Mouse (Mus musculus): Measurements from ENCODE around the gene Fam69b. TPM values are rescaled to one million over a fixed set of nuclear protein-coding genes. Genes with fewer than 3 reads are reported as not detected.

Gene Fam69b
- polyA plus RNA-seq, 1 experiment from 2014 or later: 17.1 TPM

GRCm38 (mm10) chr2:26638572-26638971, 10.3 kb downstream of the Fam69b start:
- no peaks in the 10 kb centered on the region for H3K27me3 ChIP-seq (ENCODE audit: control insufficient read depth, insufficient read depth, low read depth, low read length)
- H3K4me3 ChIP-seq (ENCODE audit: low read length): peak overlapping the region; percentile 95
- no peaks in the 10 kb centered on the region for H3K9me3 ChIP-seq (ENCODE audit: control insufficient read depth, low read length)
- 59% methylated on average over 5 of the region's 5 CpGs for WGBS
- peaks cover 29% of the 10 kb centered on the region for H3K36me3 ChIP-seq (ENCODE audit: control insufficient read depth, insufficient read depth, low read length)
- H3K4me1 ChIP-seq (replicated peaks; ENCODE audit: control insufficient read depth, insufficient read depth, low read length): peaks cover 12% of the 10 kb centered on the region
- ATAC-seq (ENCODE audit: low read depth): no peak
- no peak overlapping the region for H3K27ac ChIP-seq (ENCODE audit: low read length)
- H3K9ac ChIP-seq (ENCODE audit: low read length): peak overlapping the region; percentile 97
- peak overlapping the region; percentile 65 for H3K4me2 ChIP-seq (ENCODE audit: low read depth, low read length)

GRCm38 (mm10) chr2:26639083-26639482, 10.8 kb downstream of the Fam69b start:
- no peaks in the 10 kb centered on the region for H3K27me3 ChIP-seq (ENCODE audit: control insufficient read depth, insufficient read depth, low read depth, low read length)
- H3K4me1 ChIP-seq (replicated peaks; ENCODE audit: control insufficient read depth, insufficient read depth, low read length): peaks cover 12% of the 10 kb centered on the region
- peak; percentile 34; the same call in 1 of the 2 replicates for ATAC-seq (ENCODE audit: low read depth)
- H3K4me2 ChIP-seq (ENCODE audit: low read depth, low read length): peak overlapping the region; percentile 65
- 2% methylated on average over 8 of the region's 8 CpGs for WGBS
- H3K27ac ChIP-seq (ENCODE audit: low read length): no peak overlapping the region
- no peaks in the 10 kb centered on the region for H3K9me3 ChIP-seq (ENCODE audit: control insufficient read depth, low read length)
- H3K4me3 ChIP-seq (ENCODE audit: low read length): peak overlapping the region; percentile 95
- H3K36me3 ChIP-seq (ENCODE audit: control insufficient read depth, insufficient read depth, low read length): peaks cover 29% of the 10 kb centered on the region
- peak overlapping the region; percentile 97 for H3K9ac ChIP-seq (ENCODE audit: low read length)

GRCm38 (mm10) chr2:26639838-26640830, 11.9 kb downstream of the Fam69b start:
- H3K9me3 ChIP-seq (ENCODE audit: control insufficient read depth, low read length): no peaks in the 10 kb centered on the region
- WGBS: 3% methylated on average over 49 of the region's 49 CpGs
- H3K4me3 ChIP-seq (ENCODE audit: low read length): peak overlapping the region; percentile 95
- H3K27ac ChIP-seq (ENCODE audit: low read length): peak overlapping the region; percentile 83
- H3K9ac ChIP-seq (ENCODE audit: low read length): peak overlapping the region; percentile 97
- peaks cover 26% of the 10 kb centered on the region for H3K36me3 ChIP-seq (ENCODE audit: control insufficient read depth, insufficient read depth, low read length)
- ATAC-seq (ENCODE audit: low read depth): peak; percentile 87
- peak overlapping the region; percentile 65 for H3K4me2 ChIP-seq (ENCODE audit: low read depth, low read length)
- H3K27me3 ChIP-seq (ENCODE audit: control insufficient read depth, insufficient read depth, low read depth, low read length): no peaks in the 10 kb centered on the region
- peaks cover 12% of the 10 kb centered on the region for H3K4me1 ChIP-seq (replicated peaks; ENCODE audit: control insufficient read depth, insufficient read depth, low read length)

- no peaks in the 10 kb centered on the region for H3K9me3 ChIP-seq (ENCODE audit: control insufficient read depth, low read length)
- peaks cover 20% of the 10 kb centered on the region for H3K36me3 ChIP-seq (ENCODE audit: control insufficient read depth, insufficient read depth, low read length)
- ATAC-seq (ENCODE audit: low read depth): no peak
- H3K9ac ChIP-seq (ENCODE audit: low read length): no peak overlapping the region
- H3K27ac ChIP-seq (ENCODE audit: low read length): no peak overlapping the region
- H3K4me2 ChIP-seq (ENCODE audit: low read depth, low read length): no peak overlapping the region
- peaks cover 12% of the 10 kb centered on the region for H3K4me1 ChIP-seq (replicated peaks; ENCODE audit: control insufficient read depth, insufficient read depth, low read length)
- WGBS: 62% methylated on average over 7 of the region's 7 CpGs
- H3K27me3 ChIP-seq (ENCODE audit: control insufficient read depth, insufficient read depth, low read depth, low read length): no peaks in the 10 kb centered on the region
- H3K4me3 ChIP-seq (ENCODE audit: low read length): no peak overlapping the region
Measured at GRCm38 (mm10) chr2:26641006-26641647, 12.9 kb downstream of the Fam69b start.

- ATAC-seq (ENCODE audit: low read depth): no peak
- H3K4me2 ChIP-seq (ENCODE audit: low read depth, low read length): no peak overlapping the region
Measured at GRCm38 (mm10) chr2:26643942-26644341, 15.7 kb downstream of the Fam69b start.

GRCm38 (mm10) chr2:26646643-26647293, 18.5 kb downstream of the Fam69b start:
- Histone ChIP-seq H3K27me3 (ENCODE audit: control insufficient read depth, insufficient read depth, low read depth, low read length) (no peaks in the 10 kb centered on the region), H3K9ac (ENCODE audit: low read length) (no peak overlapping the region), H3K4me2 (ENCODE audit: low read depth, low read length) (no peak overlapping the region), H3K27ac (ENCODE audit: low read length) (no peak overlapping the region), H3K4me1 (replicated peaks; ENCODE audit: control insufficient read depth, insufficient read depth, low read length) (no peaks in the 10 kb centered on the region), H3K36me3 (ENCODE audit: control insufficient read depth, insufficient read depth, low read length) (no peaks in the 10 kb centered on the region), H3K9me3 (ENCODE audit: control insufficient read depth, low read length) (no peaks in the 10 kb centered on the region), H3K4me3 (ENCODE audit: low read length) (no peak overlapping the region)
- WGBS: 12% methylated on average over 3 of the region's 3 CpGs
- ATAC-seq (ENCODE audit: low read depth): peak; percentile 98

More at GRCm38 (mm10) chr2:26643942-26644341, 15.7 kb downstream of the Fam69b start:
- H3K36me3 ChIP-seq (ENCODE audit: control insufficient read depth, insufficient read depth, low read length): no peaks in the 10 kb centered on the region
- no peaks in the 10 kb centered on the region for H3K27me3 ChIP-seq (ENCODE audit: control insufficient read depth, insufficient read depth, low read depth, low read length)
- peaks cover 2% of the 10 kb centered on the region for H3K4me1 ChIP-seq (replicated peaks; ENCODE audit: control insufficient read depth, insufficient read depth, low read length)
- H3K9me3 ChIP-seq (ENCODE audit: control insufficient read depth, low read length): no peaks in the 10 kb centered on the region
- 48% methylated on average over 2 of the region's 2 CpGs for WGBS
- no peak overlapping the region for H3K27ac ChIP-seq (ENCODE audit: low read length)
- H3K9ac ChIP-seq (ENCODE audit: low read length): no peak overlapping the region
- no peak overlapping the region for H3K4me3 ChIP-seq (ENCODE audit: low read length)

GRCm38 (mm10) chr2:26654687-26655086, 26.4 kb downstream of the Fam69b start:
- no peaks in the 10 kb centered on the region for H3K27me3 ChIP-seq (ENCODE audit: control insufficient read depth, insufficient read depth, low read depth, low read length)
- no peak overlapping the region for H3K4me3 ChIP-seq (ENCODE audit: low read length)
- H3K4me2 ChIP-seq (ENCODE audit: low read depth, low read length): no peak overlapping the region
- no peak for ATAC-seq (ENCODE audit: low read depth)
- H3K27ac ChIP-seq (ENCODE audit: low read length): no peak overlapping the region
- H3K9me3 ChIP-seq (ENCODE audit: control insufficient read depth, low read length): no peaks in the 10 kb centered on the region
- 36% methylated on average over 1 of the region's 1 CpGs for WGBS
- no peak overlapping the region for H3K9ac ChIP-seq (ENCODE audit: low read length)
- no peaks in the 10 kb centered on the region for H3K36me3 ChIP-seq (ENCODE audit: control insufficient read depth, insufficient read depth, low read length)
- no peaks in the 10 kb centered on the region for H3K4me1 ChIP-seq (replicated peaks; ENCODE audit: control insufficient read depth, insufficient read depth, low read length)

GRCm38 (mm10) chr2:26657426-26657825, 29.2 kb downstream of the Fam69b start:
- H3K4me2 ChIP-seq (ENCODE audit: low read depth, low read length): no peak overlapping the region
- no peak overlapping the region for H3K9ac ChIP-seq (ENCODE audit: low read length)
- WGBS: 89% methylated on average over 2 of the region's 2 CpGs
- no peaks in the 10 kb centered on the region for H3K36me3 ChIP-seq (ENCODE audit: control insufficient read depth, insufficient read depth, low read length)
- H3K9me3 ChIP-seq (ENCODE audit: control insufficient read depth, low read length): no peaks in the 10 kb centered on the region
- H3K27me3 ChIP-seq (ENCODE audit: control insufficient read depth, insufficient read depth, low read depth, low read length): no peaks in the 10 kb centered on the region
- no peak overlapping the region for H3K4me3 ChIP-seq (ENCODE audit: low read length)
- H3K27ac ChIP-seq (ENCODE audit: low read length): no peak overlapping the region
- H3K4me1 ChIP-seq (replicated peaks; ENCODE audit: control insufficient read depth, insufficient read depth, low read length): peaks cover 6% of the 10 kb centered on the region; the same call in 1 of the 2 replicates
- no peak for ATAC-seq (ENCODE audit: low read depth)

Data from lung, embryonic 16.5 days (tissue).